Mouse (Mus musculus) adrenal gland, postnatal 25 days (tissue): ENCODE results near the gene Cela3b. TPM values are rescaled to one million over a fixed set of nuclear protein-coding genes. Genes with fewer than 3 reads are reported as not detected.
"Not testable (repeated sequence)": the region's sequence is repeated elsewhere in the genome, so short reads cannot be mapped to it uniquely, and the experiment has no call there.

Experiments used
- DNase-seq: peaks from one replicate; pipeline ENCODE4 v3.0.0; 2021; ENCODE audit warnings: mixed read lengths
- total RNA-seq: library from RNA; stranded (reverse); gene quantifications from 2 replicates; pipeline ENCODE4 v1.2.3, GENCODE M21; 2021

Gene Cela3b
- total RNA-seq, 1 experiment from 2014 or later = not detected

DNA sequence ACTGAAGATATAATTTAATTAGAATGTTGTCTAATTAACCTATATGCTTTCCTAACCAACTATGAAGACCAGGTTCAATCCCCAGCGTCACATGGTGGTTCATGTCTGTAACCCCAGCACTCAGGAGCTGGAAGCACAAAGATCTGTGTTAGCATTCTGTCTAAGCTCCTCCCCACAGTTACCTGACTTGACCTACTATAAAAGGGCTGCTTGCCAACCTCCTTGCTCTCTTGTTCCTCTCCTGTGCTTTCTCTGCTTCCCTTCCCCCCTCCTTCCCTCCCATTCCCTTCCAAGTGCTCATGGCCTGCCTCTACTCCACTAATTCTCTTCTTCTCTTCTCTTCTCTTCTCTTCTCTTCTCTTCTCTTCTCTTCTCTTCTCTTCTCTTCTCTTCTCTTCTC is 15.4 kb downstream of the Cela3b start:
- DNase-seq = no peak

GRCm38 (mm10) chr4:137412185-137412709 is 18.1 kb downstream of the Cela3b start:
- not testable (repeated sequence) for DNase-seq

DNA sequence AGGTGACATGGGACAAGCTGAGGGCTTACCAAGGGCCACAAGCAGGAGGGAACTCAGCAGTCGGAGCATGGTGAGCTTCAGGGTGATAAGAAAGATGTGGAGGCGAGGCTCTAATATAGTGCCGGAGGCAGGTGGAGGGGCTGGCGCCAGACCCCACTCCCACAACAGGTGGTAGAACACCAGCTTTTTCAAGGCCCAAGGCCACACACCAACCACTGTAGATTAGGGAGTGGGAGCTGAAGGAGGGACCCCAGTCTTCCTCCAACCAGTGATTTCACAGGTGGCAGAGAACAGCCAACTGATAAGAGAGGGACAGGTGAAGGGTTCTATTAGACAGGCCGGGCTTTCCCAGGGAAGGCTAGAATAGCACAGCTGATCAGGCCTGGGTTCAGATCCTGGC is 20.6 kb downstream of the Cela3b start, which contains the start of gene Cela3a:
Gene Cela3a, minus strand, starts transcription at position 101 of the 400 bp plus-strand sequence.
- no peak for DNase-seq

DNA sequence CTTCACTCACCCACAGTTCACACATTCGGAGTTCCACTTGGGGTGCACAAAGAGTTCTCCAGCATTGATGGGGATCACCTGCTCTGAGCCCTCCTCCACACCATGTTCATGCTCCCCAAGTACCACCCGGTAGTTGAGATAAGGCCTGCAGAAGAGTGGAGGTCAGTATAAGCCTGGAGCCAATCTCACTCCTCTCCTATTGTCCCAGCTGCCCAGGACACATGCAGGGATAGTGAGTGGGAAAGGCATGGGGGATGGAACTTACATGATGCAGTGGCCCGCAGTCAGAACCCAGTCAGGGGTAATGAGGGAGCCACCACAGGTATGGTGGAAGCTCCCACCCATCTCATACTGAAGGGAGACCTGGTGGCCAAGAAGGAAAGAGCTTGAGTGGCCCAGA is 24.8 kb downstream of the Cela3b start:
- DNase-seq = no peak

- DNase-seq = peak; percentile 65
Measured at GRCm38 (mm10) chr4:137396641-137397525, 33.5 kb downstream of the Cela3b start.

DNA sequence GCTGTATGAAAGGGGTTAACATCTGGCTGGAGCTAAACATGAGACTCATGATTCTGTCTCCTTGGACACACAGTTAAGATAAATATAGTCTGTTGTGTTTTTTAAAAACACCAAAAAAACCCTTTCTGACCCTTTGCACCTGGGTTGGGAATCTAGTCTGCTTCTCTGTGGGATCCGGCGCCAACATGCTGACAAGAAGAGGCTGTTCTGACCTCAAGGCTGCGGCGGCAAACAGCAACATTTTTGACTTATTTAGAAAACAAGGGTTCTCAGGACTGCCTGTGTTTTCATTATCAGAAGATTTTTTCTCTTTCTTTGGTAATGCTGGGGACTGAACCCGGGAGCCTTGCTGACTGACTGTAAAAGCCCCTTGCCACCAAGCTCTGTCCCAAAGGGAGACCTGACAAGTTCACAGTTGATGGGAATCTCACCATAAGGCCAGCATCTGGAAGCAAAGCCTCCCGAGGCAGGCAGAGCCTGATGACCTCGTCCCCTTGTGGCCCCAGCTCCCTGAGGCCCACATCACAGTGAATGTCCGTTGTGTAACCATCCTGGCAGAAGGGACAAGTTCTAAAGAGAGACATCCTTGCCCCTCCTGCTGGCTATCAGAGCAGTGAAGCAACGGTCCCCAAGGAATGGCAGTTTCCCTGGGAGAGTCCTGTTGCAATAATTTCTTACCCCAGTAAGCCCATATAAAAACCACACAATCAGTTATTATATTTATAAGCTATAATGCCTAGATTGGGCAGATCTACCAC is 36.8 kb downstream of the Cela3b start:
- peak; percentile 36 for DNase-seq

DNA sequence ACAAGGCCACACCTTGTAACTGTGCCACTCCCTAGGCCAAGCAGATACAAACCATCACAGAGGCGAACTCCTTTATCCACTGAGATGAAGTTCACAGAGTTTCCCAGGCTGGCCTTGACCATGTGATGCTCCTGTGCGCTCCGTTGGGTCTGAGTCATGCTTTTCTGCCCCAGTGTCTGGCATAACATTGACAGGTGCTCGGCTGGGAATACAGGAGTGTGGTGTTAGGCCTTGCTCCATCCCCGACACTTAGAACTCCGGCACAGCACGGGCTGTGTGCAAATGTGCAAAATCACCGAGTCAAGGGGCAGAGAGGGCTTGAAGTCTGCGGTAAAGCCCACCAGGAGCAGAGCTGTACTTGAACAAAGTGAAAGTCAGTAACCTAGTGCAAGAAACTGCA is 37.5 kb downstream of the Cela3b start:
- peak; percentile 38 for DNase-seq

DNA sequence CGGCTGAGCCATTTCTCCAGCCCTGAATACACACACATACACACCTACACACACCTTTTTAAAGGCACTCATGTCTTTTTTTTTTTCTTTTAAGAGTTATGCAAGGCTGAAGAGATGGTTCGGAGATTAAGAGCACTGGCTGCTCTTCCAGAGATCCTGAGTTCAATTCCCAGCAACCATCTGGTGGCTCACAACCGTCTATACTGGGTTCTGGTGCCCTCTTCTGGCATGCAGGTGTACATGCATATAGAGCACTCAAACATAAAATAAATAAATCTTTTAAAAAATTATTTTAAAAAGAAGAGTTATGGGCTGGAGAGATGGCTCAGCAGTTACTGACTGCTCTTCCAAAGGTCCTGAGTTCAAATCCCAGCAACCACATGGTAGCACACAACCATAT is 39.1 kb downstream of the Cela3b start:
- no peak for DNase-seq

GRCm38 (mm10) chr4:137390196-137390595 is 40.1 kb downstream of the Cela3b start:
- no peak for DNase-seq

DNA sequence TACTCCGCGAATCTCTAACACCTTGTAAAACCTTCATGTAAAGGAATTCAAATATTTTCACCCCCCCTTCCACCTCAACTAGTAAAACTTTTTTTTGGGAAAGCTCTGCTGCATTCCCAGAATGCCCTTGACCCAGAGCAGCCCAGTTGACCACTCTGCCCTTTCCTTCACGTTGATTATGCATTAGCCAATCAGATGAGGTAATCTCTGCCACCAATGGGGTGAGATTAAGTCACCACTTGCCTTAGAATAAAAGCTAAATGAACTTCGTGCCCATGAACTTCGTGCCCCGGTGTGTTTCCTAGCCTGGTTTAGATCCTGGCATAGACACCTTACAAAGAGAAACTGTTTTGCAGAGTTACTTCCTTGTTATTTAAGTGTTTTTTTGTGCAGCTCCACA is 41.4 kb downstream of the Cela3b start:
- DNase-seq = no peak

- DNase-seq = peak; percentile 79
Measured at GRCm38 (mm10) chr4:137388059-137388794, 42.1 kb downstream of the Cela3b start.

DNA sequence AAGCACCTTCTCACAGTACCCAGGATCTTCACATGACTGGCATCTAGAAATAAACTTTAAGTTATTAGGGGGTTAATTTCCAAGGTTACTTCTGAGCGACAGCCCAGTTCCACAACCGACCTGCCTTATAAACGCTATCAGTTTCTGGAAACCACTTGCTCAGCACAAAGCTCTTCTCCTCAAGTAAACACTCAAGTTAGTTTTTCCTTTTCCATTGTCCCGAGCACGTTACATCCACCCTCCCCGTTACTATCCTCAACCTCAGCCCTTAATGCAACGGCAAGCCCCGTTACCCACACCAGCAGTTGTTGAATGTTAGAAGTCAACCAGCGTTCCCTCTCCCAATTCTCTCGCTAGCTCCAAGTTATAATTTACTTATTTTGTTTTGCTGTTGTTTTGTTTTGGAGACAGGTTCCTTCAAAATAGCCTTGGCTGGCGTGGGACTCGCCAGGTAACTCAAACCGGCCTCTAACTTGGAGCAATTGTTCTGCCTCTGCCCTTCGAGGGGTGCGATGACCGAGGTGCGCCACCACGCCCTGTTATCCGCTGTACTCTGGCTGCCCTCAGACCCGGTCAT is 42.8 kb downstream of the Cela3b start:
- DNase-seq = no peak

GRCm38 (mm10) chr4:137380702-137381605 is 49.4 kb downstream of the Cela3b start:
- DNase-seq = no peak

DNA sequence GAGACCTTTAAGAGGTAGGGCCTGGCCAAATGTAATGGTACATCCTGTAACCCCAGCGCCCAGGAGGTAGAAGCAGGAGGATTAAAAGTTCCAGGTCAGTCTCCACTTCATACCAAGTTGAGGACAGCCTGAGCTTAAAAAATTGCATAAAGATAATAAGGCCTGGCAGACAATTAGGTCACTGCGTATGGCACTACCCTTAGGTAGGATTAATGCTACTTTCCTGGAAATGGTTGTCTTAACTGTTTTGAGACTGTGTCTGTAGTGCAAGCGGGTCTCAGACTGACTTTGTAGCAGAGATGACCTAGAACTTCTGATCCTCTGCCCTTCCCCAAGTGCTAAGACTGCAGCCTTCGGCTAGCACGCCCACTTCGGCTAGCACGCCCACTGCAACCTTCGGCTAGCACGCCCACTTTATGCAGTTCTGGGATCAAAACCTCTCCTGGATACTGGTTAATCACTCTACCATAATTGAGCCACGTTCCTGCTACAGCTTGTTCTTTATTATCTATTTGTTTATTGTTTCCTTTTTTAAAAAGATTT is 50.6 kb downstream of the Cela3b start:
- DNase-seq = no peak

DNA sequence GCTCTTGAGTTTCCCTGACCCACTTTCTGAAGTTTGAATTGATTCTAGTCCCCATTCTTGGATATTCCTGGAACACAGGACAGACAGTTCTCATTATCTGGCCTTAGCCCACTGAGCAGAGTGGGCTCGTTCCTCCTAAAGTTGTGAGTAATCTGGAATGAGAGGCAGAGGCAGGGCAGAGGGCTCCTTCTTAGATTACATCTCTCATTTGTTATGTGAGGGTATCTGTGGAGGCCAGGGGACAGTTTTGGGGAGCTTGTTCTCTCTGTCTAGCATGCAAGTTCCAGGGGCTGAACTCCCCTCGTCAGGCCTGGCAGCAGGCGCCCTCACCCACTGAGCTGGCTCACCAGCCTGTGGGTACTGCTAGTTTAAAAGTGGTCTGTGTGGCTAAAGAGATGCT is 51.3 kb downstream of the Cela3b start:
- no peak for DNase-seq

DNA sequence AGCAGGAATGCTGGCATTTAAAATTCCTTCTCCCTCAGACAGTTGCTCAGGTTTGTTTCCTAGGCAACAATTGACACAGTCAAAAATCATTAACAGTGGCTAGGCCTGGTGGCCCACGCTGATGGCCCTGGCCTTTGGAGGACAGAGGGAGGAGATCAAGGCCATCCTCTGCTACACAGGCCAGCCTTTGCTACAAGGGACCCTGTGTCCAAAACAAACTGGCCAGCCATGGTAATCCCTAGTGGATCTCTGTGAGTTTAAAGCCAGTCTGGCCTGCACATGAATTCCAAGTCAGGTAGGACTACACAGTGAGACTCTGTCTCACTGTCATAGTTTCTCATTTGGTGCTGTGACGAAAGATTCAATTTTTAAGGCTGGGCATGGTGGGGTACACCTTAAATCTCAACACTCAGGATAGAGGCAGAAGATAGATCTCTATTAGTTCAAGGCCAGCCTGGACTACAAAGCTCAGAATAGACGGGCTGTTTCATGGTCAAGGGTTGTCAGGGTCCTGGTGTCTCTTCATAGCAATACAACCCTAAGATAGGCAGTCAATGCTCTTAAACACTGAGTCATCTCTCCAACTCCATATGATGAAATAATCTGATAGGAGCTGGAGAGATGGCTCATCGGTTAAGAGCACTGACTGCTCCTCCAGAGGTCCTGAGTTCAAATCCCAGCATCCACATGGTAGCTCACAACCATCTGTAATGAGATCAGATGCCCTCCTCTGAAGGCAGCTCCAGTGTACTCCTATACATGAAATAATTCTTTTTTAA is 52.6 kb downstream of the Cela3b start:
- DNase-seq = no peak

GRCm38 (mm10) chr4:137376778-137377177 is 53.6 kb downstream of the Cela3b start:
- DNase-seq = no peak

GRCm38 (mm10) chr4:137375314-137376278 is 54.7 kb downstream of the Cela3b start:
- no peak for DNase-seq

GRCm38 (mm10) chr4:137373711-137374110 is 56.6 kb downstream of the Cela3b start:
- DNase-seq = no peak
